Mouse (Mus musculus) G1E-ER4 (cell line): ENCODE data around the gene Cela2a. TPM values are rescaled to one million over a fixed set of nuclear protein-coding genes. Genes with fewer than 3 reads are reported as not detected.

ENCODE experiments used
- GATA1 ChIP-seq: IDR thresholded peaks from one replicate; pipeline ENCODE4 v1.8.0; 2012; ENCODE audit warnings: low read length, inconsistent platforms
- polyA plus RNA-seq: library from polyadenylated mRNA; stranded (reverse); fragments of >175 nt; gene quantifications from 2 replicates; pipeline ENCODE4 v1.2.3, GENCODE M21; 2012

The Cela2a gene
- polyA plus RNA-seq, 1 experiment, result not detected

DNA sequence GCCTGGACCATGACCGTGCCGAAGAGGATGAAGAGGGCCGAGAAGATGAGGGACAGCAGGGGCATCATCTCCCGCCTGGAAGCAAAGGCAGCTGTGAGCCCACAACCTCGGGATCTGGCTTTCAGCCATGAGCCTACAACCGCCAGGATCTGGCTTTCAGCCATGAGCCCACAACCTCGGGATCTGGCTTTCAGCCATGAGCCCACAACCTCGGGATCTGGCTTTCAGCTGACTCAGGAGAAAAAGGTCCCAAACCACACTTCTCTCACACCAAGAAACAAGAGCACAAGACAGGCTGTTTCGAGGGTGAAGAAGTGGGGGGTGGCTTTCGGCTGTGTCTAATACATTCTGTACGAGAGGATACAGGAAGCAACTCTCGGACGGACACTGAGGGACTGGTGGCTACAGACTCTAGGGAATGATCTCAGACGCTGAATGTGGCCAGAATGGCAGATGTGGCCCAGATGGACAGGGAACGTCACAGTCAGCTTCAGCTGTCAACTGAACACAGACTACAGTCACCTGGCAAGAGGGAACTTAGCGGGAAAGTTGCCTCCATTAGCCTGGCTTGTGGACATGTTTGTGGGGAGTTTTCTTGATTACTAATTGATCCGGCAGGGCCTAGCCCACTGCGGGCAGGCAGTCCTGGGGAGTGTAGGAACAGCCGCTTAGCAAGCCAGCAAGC, 59.1 kb downstream of the Cela2a start:
- no peak for TF ChIP-seq GATA1

DNA sequence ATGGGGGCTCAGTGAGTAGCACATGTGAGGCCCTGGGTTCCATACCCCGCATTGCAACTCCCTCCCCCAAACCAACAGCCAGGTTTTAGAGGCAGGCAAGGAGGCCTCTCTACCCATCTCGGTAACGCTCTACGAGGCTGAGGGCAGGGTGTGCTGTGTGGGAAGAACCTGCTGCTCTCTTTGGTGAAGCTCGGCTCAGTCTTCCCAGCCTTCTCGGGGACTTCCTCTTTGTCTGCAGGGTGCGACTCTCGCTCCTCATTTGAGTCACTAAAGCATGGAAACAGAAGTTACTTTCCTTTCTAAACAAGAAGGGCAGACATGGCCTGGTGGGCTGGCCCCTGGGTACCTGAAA, 59.7 kb downstream of the Cela2a start:
- TF ChIP-seq GATA1, result no peak

DNA sequence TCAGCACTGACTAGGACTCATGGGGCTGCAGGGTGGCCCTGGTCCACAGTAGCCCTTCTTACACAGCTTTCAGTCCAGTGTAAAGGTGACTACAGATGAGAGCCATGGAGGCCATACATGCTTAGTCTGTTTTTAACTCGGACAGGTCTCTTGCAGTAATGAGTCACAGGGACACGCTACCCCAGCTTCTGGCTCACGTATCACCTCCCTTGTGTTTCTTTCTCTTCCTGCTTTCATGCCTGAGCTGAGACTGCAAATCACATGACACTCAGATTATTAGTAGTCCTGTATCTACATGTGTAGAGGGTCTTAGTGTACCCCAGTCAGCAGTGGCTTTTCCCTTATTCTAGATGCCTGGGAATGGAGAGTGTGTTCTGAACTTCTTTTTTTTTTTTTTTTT, 61.0 kb downstream of the Cela2a start:
- TF ChIP-seq GATA1, result no peak

Other genes with a start within 250 kb of the Cela2a start
- not detected in 2 replicates for gene Fblim1, start 220.1 kb downstream of the Cela2a start, polyA plus RNA-seq
- gene Tmem82, start 207.5 kb downstream of the Cela2a start, polyA plus RNA-seq, result not detected in 2 replicates
- gene Slc25a34, start 202.3 kb downstream of the Cela2a start, polyA plus RNA-seq, result not detected in 2 replicates
- gene Plekhm2, start 161.3 kb downstream of the Cela2a start, polyA plus RNA-seq, result 19.5 and 20.7 TPM in 2 replicates
- 3.3 TPM in 1 of 2 replicates, not detected in the other for gene Rsc1a1, start 140.6 kb downstream of the Cela2a start, polyA plus RNA-seq
- 10.5 and 19.5 TPM in 2 replicates for gene Ddi2, start 102.7 kb downstream of the Cela2a start, polyA plus RNA-seq
- gene Agmat, start 79.5 kb downstream of the Cela2a start, polyA plus RNA-seq, result 0.10 and 0.19 TPM in 2 replicates
- gene Dnajc16, start 35.2 kb downstream of the Cela2a start, polyA plus RNA-seq, result 3.0 and 3.2 TPM in 2 replicates
- gene Casp9, start 32.5 kb downstream of the Cela2a start, polyA plus RNA-seq, result 19.5 and 22.3 TPM in 2 replicates
- not detected in 2 replicates for gene Ctrc, start 20.2 kb upstream of the Cela2a start, polyA plus RNA-seq
- 70.4 and 72.2 TPM in 2 replicates for gene Efhd2, start 48.8 kb upstream of the Cela2a start, polyA plus RNA-seq
- not detected in 2 replicates for gene Fhad1, start 188.9 kb upstream of the Cela2a start, polyA plus RNA-seq